Mouse (Mus musculus): Measurements from ENCODE around the gene Olfr844.

The Olfr844 gene

GRCm38 (mm10) chr9:19316047-19316446, at the start of gene Olfr844:
TSS of gene Olfr844 (plus strand) at chr9:19316347.
- DNase-seq (ENCODE audit: low read depth in 1 of 2, low spot score in 2 of 2): no peak

GRCm38 (mm10) chr9:19336157-19336556, 20.0 kb downstream of the Olfr844 start, which contains the start of gene Olfr845:
TSS of gene Olfr845 (plus strand) at chr9:19336457.
- DNase-seq (ENCODE audit: low read depth in 1 of 2, low spot score in 2 of 2): no peak

- DNase-seq (ENCODE audit: low read depth in 1 of 2, low spot score in 2 of 2): no peak
Measured at GRCm38 (mm10) chr9:19363905-19364304, 47.8 kb downstream of the Olfr844 start, which contains the start of gene Olfr846. TSS of gene Olfr846 (minus strand) at chr9:19364005.

All from monocyte, adult 2 months (primary cell).